Mouse (Mus musculus) liver, embryonic 11.5 days (tissue): Measurements from ENCODE around the gene Cnn1. TPM values are rescaled to one million over a fixed set of nuclear protein-coding genes. Genes with fewer than 3 reads are reported as not detected.
"Not testable (repeated sequence)": the region's sequence is repeated elsewhere in the genome, so short reads cannot be mapped to it uniquely, and the experiment has no call there.

Source experiments
- ATAC-seq: fragments of 200-750 bp; cut with Nextera tagmentation; replicated peaks from 2 replicates; pipeline ENCODE4 v1.8.0; 2017; ENCODE audit warnings: moderate number of reproducible peaks, mild to moderate bottlenecking, moderate TSS enrichment, moderate library complexity; ENCODE audit not compliant: low FRiP score
- DNase-seq: peaks from one replicate; pipeline ENCODE4 v3.0.0-alpha.2; 2017; ENCODE audit warnings: low spot score
- H3K27ac ChIP-seq: fragments of 300-500 bp; sonication (generic); 2 replicates; pipeline ENCODE4 v1.5.1; 2014; ENCODE audit warnings: mild to moderate bottlenecking, low read depth, low read length, control low read depth
- H3K27me3 ChIP-seq: fragments of 300-500 bp; sonication (generic); replicated peaks from 2 replicates; pipeline ENCODE4 v1.6.1; 2014; ENCODE audit warnings: low read length, mixed read lengths; ENCODE audit not compliant: control insufficient read depth, insufficient read depth
- H3K36me3 ChIP-seq: fragments of 300-500 bp; sonication (generic); 2 replicates; pipeline ENCODE4 v1.6.1; 2014; ENCODE audit warnings: mild to moderate bottlenecking, low read length, moderate library complexity, mixed read lengths; ENCODE audit not compliant: control insufficient read depth, insufficient read depth
- H3K4me1 ChIP-seq: fragments of 300-500 bp; sonication (generic); replicated peaks from 2 replicates; pipeline ENCODE4 v1.6.1; 2014; ENCODE audit warnings: low read length, mixed read lengths; ENCODE audit not compliant: control insufficient read depth, insufficient read depth
- H3K4me2 ChIP-seq: fragments of 300-500 bp; sonication (generic); 2 replicates; pipeline ENCODE4 v1.6.1; 2014; ENCODE audit warnings: mild to moderate bottlenecking, control low read depth, moderate library complexity
- H3K4me3 ChIP-seq: fragments of 300-500 bp; sonication (generic); 2 replicates; pipeline ENCODE4 v1.5.1; 2014; ENCODE audit warnings: low read depth, low read length, control low read depth
- H3K9ac ChIP-seq: fragments of 300-500 bp; sonication (generic); 2 replicates; pipeline ENCODE4 v1.6.1; 2014; ENCODE audit warnings: low read depth, low read length, control low read depth
- H3K9me3 ChIP-seq: fragments of 300-500 bp; sonication (generic); 2 replicates; pipeline ENCODE4 v1.6.1; 2016; ENCODE audit warnings: low read length, inconsistent platforms, mixed read lengths; ENCODE audit not compliant: control insufficient read depth
- WGBS: fragments of 180-500 bp; shearing (Covaris S2); extraction: QIAGEN DNeasy Blood & Tissue Kit; methylation state at CpG from one replicate; pipeline ENCODE4 v1.1.7; 2014; 5-methylcytosine and 5-hydroxymethylcytosine counted together
- polyA plus RNA-seq: library from polyadenylated mRNA; unstranded; fragments of >200 nt; fragmentation: Nextera tagmentation; extraction: Ambion mirVana; gene quantifications from 2 replicates; pipeline ENCODE4 v1.2.1, GENCODE M21; 2014

Gene Cnn1
- polyA plus RNA-seq, 1 experiment from 2014 or later, result 6.2 TPM

- Histone ChIP-seq H3K4me1 (peaks cover 14% of the 10 kb centered on the region), H3K36me3 (no peaks in the 10 kb centered on the region), H3K4me2 (no peak overlapping the region), H3K4me3 (no peak overlapping the region), H3K27me3 (no peaks in the 10 kb centered on the region), H3K27ac (no peak overlapping the region), H3K9ac (no peak overlapping the region), H3K9me3 (peaks cover 4% of the 10 kb centered on the region; the same call in 1 of the 2 replicates)
- ATAC-seq (no peak), DNase-seq (no peak)
- WGBS, result 91% methylated on average over 5 of the region's 5 CpGs
Observed at GRCm38 (mm10) chr9:22139746-22140145, 40.7 kb downstream of the Cnn1 start.

GRCm38 (mm10) chr9:22143108-22144037 lies 44.4 kb downstream of the Cnn1 start:
- no peaks in the 10 kb centered on the region for H3K36me3 ChIP-seq
- no peak overlapping the region for H3K4me3 ChIP-seq
- DNase-seq (peak; percentile 80), ATAC-seq (peak; percentile 51)
- peaks cover 4% of the 10 kb centered on the region; the same call in 1 of the 2 replicates for H3K9me3 ChIP-seq
- H3K4me2 ChIP-seq, result no peak overlapping the region
- no peak overlapping the region for H3K27ac ChIP-seq
- H3K27me3 ChIP-seq, result no peaks in the 10 kb centered on the region
- 49% methylated on average over 17 of the region's 17 CpGs for WGBS
- no peaks in the 10 kb centered on the region for H3K4me1 ChIP-seq
- no peak overlapping the region for H3K9ac ChIP-seq

- Histone ChIP-seq H3K9me3 (no peaks in the 10 kb centered on the region), H3K36me3 (no peaks in the 10 kb centered on the region), H3K9ac (no peak overlapping the region), H3K4me1 (no peaks in the 10 kb centered on the region), H3K4me2 (no peak overlapping the region), H3K27ac (no peak overlapping the region), H3K4me3 (no peak overlapping the region), H3K27me3 (no peaks in the 10 kb centered on the region)
- 70% methylated on average over 7 of the region's 8 CpGs for WGBS
- ATAC-seq (no peak), DNase-seq (no peak)
Observed at GRCm38 (mm10) chr9:22144304-22144965, 45.4 kb downstream of the Cnn1 start.

GRCm38 (mm10) chr9:22149426-22150248 lies 50.6 kb downstream of the Cnn1 start:
- Histone ChIP-seq H3K9me3 (peaks cover 3% of the 10 kb centered on the region; the same call in 1 of the 2 replicates), H3K27me3 (no peaks in the 10 kb centered on the region), H3K27ac (no peak overlapping the region), H3K4me2 (peak overlapping the region; percentile 17), H3K9ac (no peak overlapping the region), H3K4me3 (no peak overlapping the region), H3K4me1 (no peaks in the 10 kb centered on the region), H3K36me3 (no peaks in the 10 kb centered on the region)
- 62% methylated on average over 20 of the region's 20 CpGs for WGBS
- ATAC-seq (peak; percentile 88), DNase-seq (no peak)

- not testable (repeated sequence) for H3K36me3 ChIP-seq, DNase-seq, H3K27ac ChIP-seq, H3K9me3 ChIP-seq, H3K4me3 ChIP-seq, H3K4me1 ChIP-seq, ATAC-seq, H3K4me2 ChIP-seq, H3K27me3 ChIP-seq, H3K9ac ChIP-seq
- WGBS, result 73% methylated on average over 7 of the region's 7 CpGs
Observed at GRCm38 (mm10) chr9:22150249-22150693, 51.3 kb downstream of the Cnn1 start.

- H3K27me3 ChIP-seq, result no peaks in the 10 kb centered on the region
- H3K27ac ChIP-seq, result no peak overlapping the region
- peaks cover 2% of the 10 kb centered on the region; the same call in 1 of the 2 replicates for H3K4me1 ChIP-seq
- H3K9me3 ChIP-seq, result peaks cover 3% of the 10 kb centered on the region; the same call in 1 of the 2 replicates
- no peaks in the 10 kb centered on the region for H3K36me3 ChIP-seq
- no peak overlapping the region for H3K4me3 ChIP-seq
- WGBS, result 80% methylated on average over 2 of the region's 2 CpGs
- no peak overlapping the region for H3K4me2 ChIP-seq
- ATAC-seq (no peak), DNase-seq (no peak)
- H3K9ac ChIP-seq, result no peak overlapping the region
Observed at GRCm38 (mm10) chr9:22150946-22151345, 51.9 kb downstream of the Cnn1 start.

GRCm38 (mm10) chr9:22153810-22154209 lies 54.8 kb downstream of the Cnn1 start:
- H3K27me3 ChIP-seq, result no peaks in the 10 kb centered on the region; the same call in 1 of the 2 replicates
- DNase-seq, result no peak
- WGBS, result 89% methylated on average over 3 of the region's 3 CpGs
- no peak overlapping the region for H3K4me2 ChIP-seq
- no peak overlapping the region for H3K4me3 ChIP-seq
- H3K36me3 ChIP-seq, result no peaks in the 10 kb centered on the region
- peaks cover 13% of the 10 kb centered on the region for H3K4me1 ChIP-seq
- H3K9ac ChIP-seq, result no peak overlapping the region
- no peak for ATAC-seq
- no peak overlapping the region for H3K27ac ChIP-seq
- H3K9me3 ChIP-seq, result peaks cover 3% of the 10 kb centered on the region; the same call in 1 of the 2 replicates

GRCm38 (mm10) chr9:22155614-22156013 lies 56.6 kb downstream of the Cnn1 start:
- 14% methylated on average over 10 of the region's 10 CpGs for WGBS
- DNase-seq, result no peak
- peaks cover 3% of the 10 kb centered on the region; the same call in 1 of the 2 replicates for H3K9me3 ChIP-seq
- H3K9ac ChIP-seq, result no peak overlapping the region
- H3K4me2 ChIP-seq, result peak overlapping the region; percentile 93
- H3K36me3 ChIP-seq, result no peaks in the 10 kb centered on the region
- peaks cover 13% of the 10 kb centered on the region for H3K4me1 ChIP-seq
- no peaks in the 10 kb centered on the region; the same call in 1 of the 2 replicates for H3K27me3 ChIP-seq
- peak; percentile 30; the same call in 1 of the 2 replicates for ATAC-seq
- peak overlapping the region; percentile 21; the same call in 1 of the 2 replicates for H3K4me3 ChIP-seq
- no peak overlapping the region for H3K27ac ChIP-seq
